Mouse (Mus musculus): ENCODE data around the gene C1ql3. TPM values are rescaled to one million over a fixed set of nuclear protein-coding genes. Genes with fewer than 3 reads are reported as not detected.

C1ql3 gene
- polyA plus RNA-seq, 1 experiment, result not detected

DNA sequence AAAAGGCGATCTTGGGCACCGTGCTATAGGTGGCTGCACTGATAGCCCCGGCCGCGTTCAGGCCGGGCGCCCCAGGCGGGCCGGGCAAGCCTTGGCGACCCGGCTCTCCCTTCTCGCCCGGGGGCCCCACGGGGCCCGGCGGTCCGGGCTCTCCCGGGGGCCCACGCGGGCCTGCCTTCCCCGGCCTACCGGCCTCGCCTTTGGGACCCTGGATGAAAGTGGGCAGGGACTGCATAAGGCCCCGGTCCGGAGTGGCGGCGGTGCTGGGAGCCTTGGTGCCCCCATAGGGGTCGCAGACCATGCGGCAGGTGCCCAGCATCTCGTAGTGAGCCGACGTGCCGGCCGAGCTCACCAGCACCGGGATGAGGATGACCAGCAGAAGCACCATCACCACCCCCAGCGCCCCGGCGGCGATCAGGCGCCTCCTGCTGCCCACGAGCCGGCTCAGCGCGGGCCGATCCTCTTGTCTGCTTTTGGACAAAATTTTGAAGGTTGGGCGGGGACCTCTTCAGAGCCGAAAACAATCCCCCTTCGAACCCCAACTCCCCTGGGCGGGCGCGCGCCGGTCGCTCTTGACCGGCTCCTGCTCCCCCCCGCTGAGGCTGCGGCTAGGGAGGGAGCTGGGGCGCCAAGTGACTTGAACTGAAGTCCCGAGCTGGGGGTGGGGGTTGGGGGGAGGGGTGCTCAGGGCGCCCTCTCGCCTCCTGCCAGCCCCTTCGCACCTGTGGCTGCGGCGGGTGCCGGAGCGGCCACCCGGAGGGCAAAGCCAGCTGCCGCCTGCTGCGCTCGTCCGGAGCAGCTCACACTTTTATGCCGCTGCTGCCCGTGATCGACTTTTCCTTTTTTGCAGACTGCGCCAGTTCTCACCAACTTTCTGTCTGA lies 905 bp downstream of the C1ql3 start:
- H3K27me3 ChIP-seq (ENCODE audit: control insufficient read depth), result peaks cover 58% of the 10 kb centered on the region
- no peaks in the 10 kb centered on the region for H3K4me1 ChIP-seq (ENCODE audit: control insufficient read depth)
- TF ChIP-seq TAL1 (IDR thresholded peaks at IDR 0.05; ENCODE audit: low read length) (no peak), GATA1 (IDR thresholded peaks at IDR 0.05; ENCODE audit: low read length) (no peak)
- no peaks in the 10 kb centered on the region; the same call in 1 of the 2 replicates for H3K9me3 ChIP-seq (ENCODE audit: control insufficient read depth, low read length)
- H3K4me3 ChIP-seq (replicated peaks), result peak overlapping the region; percentile 12
- H3K36me3 ChIP-seq (ENCODE audit: control insufficient read depth), result no peaks in the 10 kb centered on the region

DNA sequence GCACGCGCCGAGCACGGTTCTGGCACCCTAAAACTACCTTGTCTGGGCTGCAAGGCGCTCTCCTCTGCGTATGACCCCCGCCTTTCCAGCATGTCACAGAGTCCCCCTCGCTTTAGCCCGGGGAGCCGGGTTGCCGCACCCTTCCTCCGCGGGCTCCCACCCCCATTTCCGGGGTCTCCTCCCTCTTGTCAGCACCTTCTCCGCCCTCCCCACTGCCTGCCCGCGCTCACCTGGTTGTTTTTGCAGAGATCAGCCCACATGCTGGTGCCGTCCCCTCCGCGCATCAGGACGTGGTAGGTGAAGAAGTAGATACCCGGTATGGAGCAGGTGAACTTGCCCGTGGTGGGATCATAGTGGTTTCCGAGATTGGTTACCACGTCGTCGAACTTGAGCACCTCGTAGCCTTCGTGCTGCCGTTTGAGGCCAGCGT lies 1.6 kb downstream of the C1ql3 start:
- H3K9me3 ChIP-seq (ENCODE audit: control insufficient read depth, low read length), result no peaks in the 10 kb centered on the region; the same call in 1 of the 2 replicates
- H3K4me1 ChIP-seq (ENCODE audit: control insufficient read depth), result no peaks in the 10 kb centered on the region
- TF ChIP-seq TAL1 (IDR thresholded peaks at IDR 0.05; ENCODE audit: low read length) (no peak), GATA1 (IDR thresholded peaks at IDR 0.05; ENCODE audit: low read length) (no peak)
- H3K27me3 ChIP-seq (ENCODE audit: control insufficient read depth), result peaks cover 58% of the 10 kb centered on the region
- peak overlapping the region; percentile 2 for H3K4me3 ChIP-seq (replicated peaks)
- no peaks in the 10 kb centered on the region for H3K36me3 ChIP-seq (ENCODE audit: control insufficient read depth)

DNA sequence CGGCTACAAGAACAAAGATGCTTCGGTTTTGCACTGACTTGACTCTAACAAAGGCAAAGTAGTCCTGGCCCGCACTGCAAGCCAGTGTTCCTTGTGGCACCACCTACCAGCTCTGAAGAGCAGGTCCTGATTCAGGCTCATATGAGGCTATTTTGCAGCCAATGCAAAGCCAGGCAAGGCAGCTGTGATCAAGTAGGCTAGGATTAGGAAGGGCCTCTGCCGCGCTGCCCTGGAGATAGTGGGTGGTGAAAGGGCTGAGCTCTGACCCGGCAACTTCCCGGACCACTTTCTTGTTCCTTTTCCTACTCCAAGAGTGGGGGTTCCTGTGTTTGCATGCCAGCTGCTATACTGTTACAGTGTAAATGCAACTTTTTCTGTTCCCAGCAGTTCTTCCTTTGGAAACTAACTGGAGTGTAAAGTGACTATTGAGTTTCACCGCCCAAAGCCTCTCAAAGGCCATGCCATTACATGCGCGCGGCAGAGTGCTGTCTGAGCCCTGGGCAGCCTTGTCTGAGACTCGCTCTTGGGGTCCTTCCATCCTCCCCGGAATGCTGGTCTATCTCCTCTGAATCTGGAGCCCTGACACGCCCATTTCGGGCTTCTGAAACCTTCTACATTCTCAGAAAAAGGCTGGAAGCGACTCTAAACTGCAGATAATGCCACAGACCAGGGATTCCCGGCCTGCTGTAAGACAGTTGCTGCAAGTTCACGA lies 2.2 kb downstream of the C1ql3 start:
- no peaks in the 10 kb centered on the region for H3K36me3 ChIP-seq (ENCODE audit: control insufficient read depth)
- H3K9me3 ChIP-seq (ENCODE audit: control insufficient read depth, low read length), result no peaks in the 10 kb centered on the region; the same call in 1 of the 2 replicates
- no peak overlapping the region for H3K4me3 ChIP-seq (replicated peaks)
- no peak for TF ChIP-seq TAL1 (IDR thresholded peaks at IDR 0.05; ENCODE audit: low read length)
- TF ChIP-seq GATA1 (IDR thresholded peaks at IDR 0.05; ENCODE audit: low read length), result no peak
- peaks cover 58% of the 10 kb centered on the region for H3K27me3 ChIP-seq (ENCODE audit: control insufficient read depth)
- no peaks in the 10 kb centered on the region for H3K4me1 ChIP-seq (ENCODE audit: control insufficient read depth)

DNA sequence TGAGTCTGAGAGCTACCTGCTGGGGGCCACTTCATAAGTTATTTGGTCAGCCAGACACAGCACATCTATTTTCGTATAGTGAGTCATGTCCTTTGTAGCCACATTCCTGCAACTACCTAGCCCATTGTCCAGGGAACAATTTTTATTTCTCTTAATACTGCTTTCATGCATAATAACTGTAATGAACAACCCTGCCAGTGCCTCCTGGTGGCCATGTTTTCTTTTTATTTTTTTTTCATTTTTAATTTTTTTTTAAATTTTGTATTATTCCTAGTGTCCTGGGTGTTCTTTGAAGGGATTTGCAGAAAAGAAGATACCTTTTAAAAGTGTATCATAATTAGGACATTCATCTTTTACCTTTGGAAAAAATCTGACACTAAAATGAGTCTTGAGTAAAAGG lies 3.2 kb downstream of the C1ql3 start:
- TF ChIP-seq GATA1 (IDR thresholded peaks at IDR 0.05; ENCODE audit: low read length), result no peak
- no peak overlapping the region for H3K4me3 ChIP-seq (replicated peaks)
- no peaks in the 10 kb centered on the region; the same call in 1 of the 2 replicates for H3K9me3 ChIP-seq (ENCODE audit: control insufficient read depth, low read length)
- H3K36me3 ChIP-seq (ENCODE audit: control insufficient read depth), result no peaks in the 10 kb centered on the region
- peaks cover 54% of the 10 kb centered on the region for H3K27me3 ChIP-seq (ENCODE audit: control insufficient read depth)
- no peaks in the 10 kb centered on the region for H3K4me1 ChIP-seq (ENCODE audit: control insufficient read depth)

GRCm38 (mm10) chr2:13000026-13000425 lies 11.6 kb downstream of the C1ql3 start:
- Histone ChIP-seq H3K9me3 (ENCODE audit: control insufficient read depth, low read length) (no peaks in the 10 kb centered on the region), H3K27me3 (ENCODE audit: control insufficient read depth) (no peaks in the 10 kb centered on the region), H3K36me3 (ENCODE audit: control insufficient read depth) (no peaks in the 10 kb centered on the region), H3K4me3 (replicated peaks) (no peak overlapping the region), H3K4me1 (ENCODE audit: control insufficient read depth) (no peaks in the 10 kb centered on the region)
- no peak for TF ChIP-seq GATA1 (IDR thresholded peaks at IDR 0.05; ENCODE audit: low read length)

- Histone ChIP-seq H3K36me3 (ENCODE audit: control insufficient read depth) (no peaks in the 10 kb centered on the region; the same call in 1 of the 2 replicates), H3K4me1 (ENCODE audit: control insufficient read depth) (no peaks in the 10 kb centered on the region), H3K4me3 (replicated peaks) (no peak overlapping the region), H3K9me3 (ENCODE audit: control insufficient read depth, low read length) (no peaks in the 10 kb centered on the region), H3K27me3 (ENCODE audit: control insufficient read depth) (no peaks in the 10 kb centered on the region)
- TF ChIP-seq TAL1 (IDR thresholded peaks at IDR 0.05; ENCODE audit: low read length) (no peak), GATA1 (IDR thresholded peaks at IDR 0.05; ENCODE audit: low read length) (no peak)
Observed at GRCm38 (mm10) chr2:12984901-12985732, 26.5 kb downstream of the C1ql3 start.

- H3K27me3 ChIP-seq (ENCODE audit: control insufficient read depth), result no peaks in the 10 kb centered on the region
- TF ChIP-seq GATA1 (IDR thresholded peaks at IDR 0.05; ENCODE audit: low read length), result no peak
- TF ChIP-seq TAL1 (IDR thresholded peaks at IDR 0.05; ENCODE audit: low read length), result no peak
- no peak overlapping the region for H3K4me3 ChIP-seq (replicated peaks)
- no peaks in the 10 kb centered on the region; the same call in 1 of the 2 replicates for H3K36me3 ChIP-seq (ENCODE audit: control insufficient read depth)
- H3K4me1 ChIP-seq (ENCODE audit: control insufficient read depth), result no peaks in the 10 kb centered on the region
- no peaks in the 10 kb centered on the region for H3K9me3 ChIP-seq (ENCODE audit: control insufficient read depth, low read length)
Observed at GRCm38 (mm10) chr2:12978771-12979170, 32.8 kb downstream of the C1ql3 start.

DNA sequence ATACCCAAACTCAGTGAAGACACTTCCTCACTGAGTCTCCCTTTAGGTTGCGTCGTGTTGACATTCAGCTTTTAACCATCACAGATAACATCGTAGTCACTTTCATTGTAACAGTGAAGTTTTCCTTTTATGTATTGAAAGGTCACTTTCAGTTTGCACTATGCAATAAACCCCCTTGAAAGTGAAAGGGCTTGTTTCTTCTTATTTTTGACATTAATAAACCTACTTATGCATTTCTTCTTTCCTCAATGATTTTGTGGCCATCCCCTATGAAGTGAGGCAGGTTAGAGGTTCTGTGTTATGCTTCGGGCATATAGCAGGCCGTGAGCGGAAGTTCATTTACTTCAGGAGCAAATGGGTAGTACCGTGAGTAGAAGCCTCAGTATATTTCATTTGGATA lies 34.2 kb downstream of the C1ql3 start:
- no peak overlapping the region for H3K4me3 ChIP-seq (replicated peaks)
- H3K36me3 ChIP-seq (ENCODE audit: control insufficient read depth), result no peaks in the 10 kb centered on the region; the same call in 1 of the 2 replicates
- H3K27me3 ChIP-seq (ENCODE audit: control insufficient read depth), result no peaks in the 10 kb centered on the region
- H3K4me1 ChIP-seq (ENCODE audit: control insufficient read depth), result no peaks in the 10 kb centered on the region
- TF ChIP-seq GATA1 (IDR thresholded peaks at IDR 0.05; ENCODE audit: low read length), result no peak
- no peak for TF ChIP-seq TAL1 (IDR thresholded peaks at IDR 0.05; ENCODE audit: low read length)
- H3K9me3 ChIP-seq (ENCODE audit: control insufficient read depth, low read length), result no peaks in the 10 kb centered on the region
